Mouse (Mus musculus): Measurements from ENCODE around the gene Gm11034. TPM values are rescaled to one million over a fixed set of nuclear protein-coding genes. Genes with fewer than 3 reads are reported as not detected.
A peak's percentile ranks its signal among the peaks of the same experiment; 100 is the strongest.

The Gm11034 gene
- total RNA-seq, 2 experiments from 2014 or later, result not detected

DNA sequence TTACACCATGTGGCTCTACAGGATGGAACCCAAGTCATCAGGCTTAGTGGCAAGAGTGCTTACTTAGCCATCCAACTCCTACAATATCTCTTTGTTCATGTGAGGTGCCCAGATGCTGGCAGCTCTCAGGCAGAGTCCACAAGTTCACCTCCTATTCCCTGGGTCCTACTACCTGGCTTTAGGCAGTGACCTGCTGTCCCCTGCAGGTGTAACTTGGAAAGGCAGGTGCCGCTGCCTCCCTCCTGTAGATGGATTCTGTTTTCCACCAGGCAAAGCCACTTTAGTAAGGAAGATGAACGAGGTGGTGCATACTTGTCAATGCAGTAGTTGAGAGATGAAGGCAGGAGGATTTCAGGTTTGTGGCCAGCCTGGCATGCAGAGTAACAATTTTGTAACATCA lies 1.6 kb upstream of the Gm11034 start:
- intact Hi-C loops (cut with DNase I), result loop anchor here (5.0 kb wide), 1 partner anchor 33 kb away; no protein-coding TSS in a partner anchor
- no peak for DNase-seq

DNA sequence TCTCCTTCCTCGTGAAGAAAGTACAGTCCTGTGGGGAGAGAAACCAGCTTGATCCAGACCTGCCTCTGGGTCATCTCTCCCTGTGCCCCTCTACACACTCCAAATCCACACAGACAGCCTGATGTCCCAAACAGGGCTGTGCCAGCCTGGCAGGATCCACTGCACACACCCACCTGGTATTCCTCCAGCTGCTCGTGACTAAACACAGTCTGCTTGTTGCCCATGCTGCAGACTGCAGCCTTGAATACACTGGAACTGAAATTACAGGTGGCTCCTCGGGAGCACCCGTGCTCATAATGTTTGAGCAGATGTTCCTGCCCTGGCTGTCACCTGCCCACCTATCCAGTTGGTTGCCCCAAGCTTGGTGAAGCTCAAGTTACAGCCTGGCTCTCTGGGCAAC lies 685 bp downstream of the Gm11034 start, which contains the start of gene Cib3:
TSS of gene Cib3 (minus strand) at position 87 of the 400 bp plus-strand sequence.
- intact Hi-C loops (cut with DNase I), result no loop called here
- DNase-seq, result no peak

DNA sequence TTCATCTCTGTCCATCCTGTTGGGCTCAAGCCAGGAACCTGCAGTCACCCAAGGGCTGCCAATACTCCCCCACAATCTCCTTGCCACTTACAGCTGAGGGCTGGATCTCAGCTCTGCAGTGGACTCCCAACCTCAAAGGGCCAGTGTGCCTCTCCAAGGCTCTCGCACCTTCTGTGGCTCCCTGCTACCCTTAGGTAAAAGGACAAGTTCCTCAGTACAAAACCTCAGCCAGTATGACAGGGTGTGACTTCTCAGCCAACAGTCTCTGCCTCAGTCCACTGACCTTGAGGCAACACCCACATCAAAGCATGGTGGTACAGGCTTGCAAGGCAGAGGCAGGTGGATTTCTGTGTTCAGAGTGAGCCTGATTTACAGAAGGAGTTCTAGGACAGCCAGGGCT lies 1.6 kb downstream of the Gm11034 start:
- no peak for DNase-seq
- intact Hi-C loops (cut with DNase I), result no loop called here

DNA sequence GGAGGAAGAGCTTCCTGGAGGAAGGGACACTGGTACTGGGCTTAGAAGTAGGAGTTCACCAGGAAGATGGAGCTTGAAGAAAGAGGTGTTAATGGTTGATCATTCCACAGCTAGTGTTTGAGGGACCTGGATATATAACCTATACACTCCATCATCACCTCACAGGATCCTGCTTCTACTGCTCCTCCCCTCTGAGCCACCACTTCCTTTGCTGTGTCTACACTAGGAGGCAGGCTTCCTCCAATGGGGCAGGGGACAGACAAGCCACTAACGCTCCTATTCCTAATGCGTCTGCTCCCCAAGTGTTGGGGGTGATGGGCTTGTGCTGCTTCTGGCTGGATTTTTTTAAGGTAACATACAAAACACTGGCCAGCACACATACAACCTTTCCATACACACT lies 2.7 kb downstream of the Gm11034 start:
- intact Hi-C loops (cut with DNase I), result no loop called here
- DNase-seq, result no peak

DNA sequence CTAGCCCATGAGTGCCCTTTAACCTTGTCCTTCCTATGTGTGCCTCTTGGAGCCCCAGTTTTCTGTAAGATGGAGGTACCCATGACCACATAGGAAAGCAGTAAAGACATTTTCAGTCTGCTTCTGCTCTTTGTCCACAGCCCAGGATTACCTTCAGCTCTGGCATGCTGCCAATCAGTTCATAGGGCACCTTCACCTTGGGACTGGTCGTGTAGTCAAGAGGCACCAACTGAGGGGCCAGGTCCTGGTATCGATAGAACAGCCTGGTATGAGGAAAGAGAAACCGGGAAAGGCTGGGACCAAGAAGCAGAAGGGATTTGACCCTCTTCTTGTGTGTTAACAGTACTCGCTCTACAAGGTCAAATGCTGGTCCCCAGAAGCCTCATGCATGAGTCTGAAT lies 3.2 kb downstream of the Gm11034 start:
- intact Hi-C loops (cut with DNase I), result no loop called here
- no peak for DNase-seq

DNA sequence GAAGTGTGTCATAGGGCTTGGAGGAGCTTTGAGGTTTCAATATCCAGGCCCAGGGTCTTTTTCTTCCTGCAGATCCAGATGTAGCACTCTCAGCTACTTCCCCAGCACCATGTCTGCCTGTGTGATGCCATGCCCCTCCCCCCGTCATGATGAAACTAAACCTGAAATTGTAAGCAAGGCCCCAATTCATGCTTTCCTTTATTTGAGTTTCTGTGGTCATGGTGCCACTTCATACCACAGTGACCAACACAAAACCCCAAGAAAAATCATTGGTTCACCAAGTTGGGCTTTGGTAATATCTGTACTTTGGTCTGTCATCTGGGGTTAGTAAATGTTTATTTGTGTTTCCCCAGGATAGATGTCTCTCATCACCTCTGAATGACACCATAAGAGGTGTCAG lies 4.9 kb downstream of the Gm11034 start:
- no peak for DNase-seq
- intact Hi-C loops (cut with DNase I), result no loop called here

DNA sequence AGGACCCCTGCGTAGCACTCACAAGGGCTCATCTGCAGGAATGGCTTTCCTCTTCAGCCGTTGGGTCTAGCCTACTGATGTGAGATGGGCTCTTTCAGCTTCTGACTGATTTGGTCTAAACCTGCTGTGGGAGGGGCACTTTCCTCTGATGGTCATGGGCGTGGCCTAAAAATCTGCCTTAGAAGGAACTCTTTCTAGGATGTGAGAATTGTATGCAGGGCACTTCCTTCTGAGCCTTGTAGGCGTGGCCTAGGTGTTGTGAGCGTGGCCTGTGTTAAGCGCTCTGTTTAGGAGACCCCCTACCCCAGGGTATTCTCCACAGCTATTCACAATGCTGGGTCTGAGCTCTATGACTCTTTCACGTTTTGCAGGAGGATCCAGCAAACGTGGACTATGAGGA lies 15.4 kb downstream of the Gm11034 start:
- intact Hi-C loops (cut with DNase I), result no loop called here
- DNase-seq, result no peak

DNA sequence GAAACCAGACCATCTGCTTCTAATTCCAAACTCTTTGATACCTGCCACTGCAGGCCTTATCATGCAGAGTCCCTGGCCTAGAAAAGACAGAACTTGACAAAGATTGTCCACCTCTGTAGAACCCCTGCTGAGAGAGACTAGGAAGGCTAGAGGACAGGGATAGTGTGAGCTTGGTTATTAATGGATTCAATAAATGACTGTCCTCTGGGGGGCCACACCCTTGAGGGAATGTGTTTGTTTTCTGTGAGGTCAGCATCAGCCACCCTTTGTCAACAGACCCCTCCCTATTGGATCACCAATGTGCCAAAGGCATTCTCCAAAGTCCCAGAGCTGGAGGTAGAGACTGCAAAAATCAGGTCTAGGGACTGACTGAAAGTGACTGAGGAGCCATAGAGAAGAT lies 21.4 kb downstream of the Gm11034 start:
- intact Hi-C loops (cut with DNase I), result no loop called here
- DNase-seq, result no peak

DNA sequence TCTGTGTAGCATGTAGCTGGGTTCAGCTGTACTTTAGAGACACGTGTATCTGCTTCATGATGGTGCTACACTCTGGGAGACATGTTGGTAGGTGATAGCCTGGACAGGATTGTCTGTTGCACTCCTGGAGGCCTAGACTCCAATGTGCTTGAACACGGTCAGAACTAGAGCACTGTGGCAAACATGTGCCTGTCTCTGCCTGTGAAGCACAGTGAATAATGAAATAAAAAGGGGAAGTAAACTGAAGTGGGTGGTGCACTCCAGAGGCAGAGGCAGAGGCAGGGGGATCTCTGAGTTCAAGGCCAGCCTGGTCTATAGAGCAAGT lies 23.3 kb downstream of the Gm11034 start:
- intact Hi-C loops (cut with DNase I), result no loop called here
- no peak for DNase-seq

DNA sequence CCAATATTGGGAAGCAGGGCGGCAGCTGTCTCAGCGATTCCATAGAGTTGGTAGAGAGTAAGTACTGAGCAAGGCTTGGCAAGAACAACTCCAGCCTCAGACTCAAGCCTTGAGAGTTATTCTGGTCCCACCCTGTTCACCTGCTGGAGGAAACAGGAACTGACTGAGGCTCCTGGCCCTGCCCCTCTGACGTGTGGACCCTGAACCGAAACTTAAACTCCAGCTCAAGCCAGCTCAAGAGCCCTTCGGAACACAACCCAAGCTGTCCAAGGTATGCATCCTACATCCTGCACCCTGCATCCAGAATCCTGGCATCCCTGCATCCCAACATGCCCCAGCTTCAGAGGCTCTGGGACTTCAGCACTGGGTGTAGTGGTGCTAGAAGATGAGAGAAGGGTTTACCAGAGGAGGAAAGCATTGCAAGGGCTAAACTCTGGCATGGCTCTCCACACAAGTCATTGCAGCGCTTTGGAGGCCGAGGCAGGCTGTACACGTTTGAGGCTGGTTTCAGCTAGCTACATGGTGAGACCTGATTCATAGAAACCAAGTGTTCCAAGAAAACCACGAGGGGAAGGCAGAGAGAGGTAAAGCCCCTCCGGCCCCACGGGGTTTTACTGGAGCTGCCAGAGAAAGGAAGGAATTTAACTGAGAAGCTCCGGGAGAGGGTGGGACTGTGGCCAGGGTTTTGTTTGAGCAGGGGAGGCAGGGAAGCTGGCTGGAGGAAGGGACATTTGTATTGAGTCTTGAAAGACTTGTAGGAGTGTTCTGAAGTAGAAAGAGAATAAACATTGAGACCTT lies 23.8 kb downstream of the Gm11034 start, which contains the start of gene Hsh2d:
TSS of gene Hsh2d (plus strand) at position 222 of the 798 bp plus-strand sequence.
- intact Hi-C loops (cut with DNase I), result no loop called here

DNA sequence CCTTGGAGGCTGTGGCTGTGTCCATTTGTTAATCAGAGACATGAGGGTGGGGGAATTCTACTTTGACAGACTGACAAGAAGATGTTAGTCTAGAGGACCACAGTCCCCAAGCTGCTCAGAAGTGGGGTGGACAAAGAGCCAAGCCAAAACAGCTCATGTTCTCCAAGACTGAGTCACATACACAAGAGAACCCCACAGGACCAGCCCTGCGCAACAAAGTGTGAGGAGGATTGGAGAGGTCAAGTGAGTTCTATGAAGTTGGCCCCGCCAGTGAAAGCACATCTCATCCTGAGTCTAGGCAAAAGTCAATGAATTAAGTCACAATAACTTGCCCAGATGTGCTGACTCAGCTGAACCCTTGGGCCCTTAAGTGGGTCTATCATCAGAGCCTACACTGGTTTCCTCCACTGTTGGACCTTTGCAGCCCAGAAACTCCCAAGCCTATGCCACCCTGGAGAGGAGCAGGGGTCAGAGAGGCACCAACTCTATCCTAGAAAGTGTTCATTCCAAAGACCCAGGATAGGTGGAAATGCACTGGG lies 25.6 kb downstream of the Gm11034 start:
- intact Hi-C loops (cut with DNase I), result no loop called here
- DNase-seq, result no peak

More for the DNA sequence above, 23.8 kb downstream of the Gm11034 start, which contains the start of gene Hsh2d:
- no peak for DNase-seq

DNA sequence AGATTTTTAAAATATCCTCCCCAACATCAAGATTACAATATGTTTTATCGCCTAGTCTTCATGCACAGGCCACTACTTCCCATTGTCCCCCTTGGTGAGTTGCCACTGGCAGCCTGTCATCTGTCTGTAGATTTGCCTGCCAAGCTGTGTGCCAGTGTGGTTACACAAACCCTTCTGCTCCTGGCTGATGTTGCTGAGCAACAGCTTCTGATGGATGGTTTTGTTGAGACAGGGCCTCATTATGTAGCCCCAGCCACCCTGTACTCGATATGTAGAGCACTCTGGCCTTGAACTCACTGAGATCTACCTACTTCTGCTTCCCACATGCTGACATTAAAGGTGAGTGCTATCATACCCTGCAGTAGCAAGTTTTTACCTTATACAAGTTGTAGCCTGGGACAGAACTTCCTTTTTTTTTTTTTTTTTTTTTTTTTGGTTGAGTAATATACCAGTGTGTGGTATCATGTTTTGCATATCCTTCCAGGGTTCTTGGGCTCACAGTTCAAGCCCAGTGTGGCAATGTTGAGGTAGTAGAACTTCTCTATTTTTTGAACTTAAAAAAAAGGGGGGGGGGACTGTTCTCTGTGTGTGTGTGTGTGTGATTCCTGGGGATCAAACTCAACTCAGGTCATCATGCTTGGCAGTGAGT lies 29.8 kb downstream of the Gm11034 start:
- DNase-seq, result no peak
- intact Hi-C loops (cut with DNase I), result loop anchor here (5.0 kb wide), 1 partner anchor 34 kb away; the partner anchor contains the start of gene Fam32a

DNA sequence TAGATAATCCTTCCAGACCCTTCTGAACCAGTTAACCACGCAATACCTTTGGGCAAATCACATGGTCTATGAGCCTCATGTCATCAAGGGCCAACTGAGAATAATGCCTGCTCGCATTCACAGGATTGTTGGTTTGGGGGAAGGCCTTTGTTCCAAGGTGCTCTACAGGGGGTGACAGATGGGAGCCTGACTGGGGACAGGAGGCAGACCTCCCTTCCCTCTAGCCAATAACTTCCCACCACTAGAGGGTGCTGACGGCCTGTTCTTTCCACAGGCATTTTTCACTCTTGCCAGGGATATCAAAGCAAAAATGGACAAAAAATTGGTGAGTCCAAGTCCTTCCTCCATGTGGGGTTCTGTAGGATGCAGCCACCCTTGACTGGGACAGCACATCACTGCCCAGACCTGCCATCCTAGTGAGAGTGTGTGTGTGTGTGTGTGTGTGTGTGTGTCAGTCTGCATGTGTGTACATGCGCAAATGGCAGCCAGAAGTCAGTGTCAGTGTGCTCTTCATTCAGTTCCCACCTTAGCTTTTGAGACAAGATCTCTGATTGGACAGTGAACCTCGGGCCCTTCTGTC lies 36.0 kb downstream of the Gm11034 start:
- DNase-seq, result peak; percentile 46 to 59
- intact Hi-C loops (cut with DNase I), result loop anchor here (5.0 kb wide), 1 partner anchor 190 kb away; no protein-coding TSS in a partner anchor

DNA sequence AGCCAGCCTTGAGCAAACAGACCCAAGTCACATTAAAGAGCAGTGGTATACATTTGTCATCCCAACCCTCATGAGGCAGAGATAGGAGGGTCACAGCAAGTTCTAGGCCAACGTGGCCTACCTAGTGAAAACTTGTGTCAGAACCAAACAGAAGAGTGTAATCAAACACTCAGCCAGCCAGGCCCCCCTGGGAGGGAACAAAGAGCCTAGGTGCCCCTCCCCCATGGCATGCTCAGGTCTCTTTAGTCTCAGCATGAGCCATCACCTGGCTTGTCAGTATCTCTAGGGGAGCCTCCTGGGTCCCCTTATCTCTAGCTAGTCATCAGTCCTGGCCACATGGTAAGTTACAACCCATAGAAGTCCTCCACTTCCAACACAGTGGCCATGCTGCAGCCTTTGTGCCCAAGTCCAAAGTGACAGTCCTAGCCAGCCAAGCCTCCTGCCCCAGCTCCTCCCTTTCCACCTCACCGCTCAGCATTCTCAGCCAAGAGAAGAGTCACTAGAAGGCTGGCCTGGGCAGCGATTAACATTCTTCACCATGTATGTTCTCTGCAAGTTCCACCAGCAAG lies 43.7 kb downstream of the Gm11034 start:
- intact Hi-C loops (cut with DNase I), result no loop called here
- DNase-seq, result no peak

DNA sequence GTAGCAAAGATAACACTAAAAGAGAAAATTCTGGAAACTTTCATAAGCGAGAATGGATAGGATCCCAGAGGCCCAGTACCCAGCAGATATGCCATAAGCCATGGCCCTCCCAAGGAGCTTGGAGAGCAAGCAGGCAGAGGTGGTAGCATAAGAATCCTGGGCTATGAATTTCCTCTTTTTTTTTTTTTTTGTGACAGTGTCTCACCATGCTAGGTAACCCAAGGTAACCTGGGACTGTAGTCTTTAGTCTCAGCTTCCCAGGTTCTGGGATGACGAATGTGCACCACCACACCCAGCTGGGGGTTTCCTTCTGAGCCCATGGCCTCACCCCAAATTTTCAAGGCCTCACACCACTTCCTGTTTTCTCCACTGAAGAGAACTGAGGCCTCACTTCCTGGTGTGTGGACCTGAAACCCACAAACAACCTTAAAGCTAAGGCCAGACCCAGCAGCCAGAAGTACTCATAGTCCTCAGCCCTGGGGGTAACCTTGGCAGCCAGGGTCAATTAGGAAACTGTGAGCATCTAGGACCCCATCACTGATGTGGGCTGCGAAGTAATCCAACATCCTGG lies 44.3 kb downstream of the Gm11034 start:
- intact Hi-C loops (cut with DNase I), result no loop called here
- no peak for DNase-seq

Other genes with a start within 250 kb of the Gm11034 start
- under 1 TPM in 1 of 2 experiments, not detected in 1; 0.37 TPM for gene Cyp4f18, start 204.0 kb downstream of the Gm11034 start, total RNA-seq (2021)
- gene Olfr372, start 172.4 kb downstream of the Gm11034 start, total RNA-seq (2021), result not detected
- not detected for gene Olfr373, start 130.5 kb downstream of the Gm11034 start, total RNA-seq (2021)
- not detected for gene Olfr374, start 106.6 kb downstream of the Gm11034 start, total RNA-seq (2021)
- 10 to 100 TPM; 28.1 to 35.5 TPM for gene Tpm4, start 78.7 kb downstream of the Gm11034 start, total RNA-seq (2021)
- gene Rab8a, start 52.4 kb downstream of the Gm11034 start, total RNA-seq (2021), result 10 to 100 TPM in 1 of 2 experiments, 1 to 10 TPM in 1; 6.0 to 10.0 TPM
- not detected for gene Hsh2d, start 24.0 kb downstream of the Gm11034 start, total RNA-seq (2021)
- gene Cib3, start 799 bp downstream of the Gm11034 start, total RNA-seq (2021), result not detected
- 1 to 10 TPM; 8.3 to 8.6 TPM for gene Fam32a, start 6.1 kb upstream of the Gm11034 start, total RNA-seq (2021)
- 10 to 100 TPM; 21.4 to 22.4 TPM for gene Ap1m1, start 26.4 kb upstream of the Gm11034 start, total RNA-seq (2021)
- gene Gm10282, start 91.6 kb upstream of the Gm11034 start, total RNA-seq (2021), result 1 to 10 TPM; 2.0 to 3.0 TPM
- 10 to 100 TPM in 1 of 2 experiments, 1 to 10 TPM in 1; 9.3 to 26.4 TPM for gene Klf2, start 105.4 kb upstream of the Gm11034 start, total RNA-seq (2021)
- gene Eps15l1, start 207.8 kb upstream of the Gm11034 start, total RNA-seq (2021), result 10 to 100 TPM; 23.2 to 24.6 TPM
- gene Calr3, start 230.2 kb upstream of the Gm11034 start, total RNA-seq (2021), result 1 to 10 TPM; 2.9 to 3.3 TPM
- gene 1700030K09Rik, start 230.2 kb upstream of the Gm11034 start, total RNA-seq (2021), result 1 to 10 TPM; 2.7 to 3.4 TPM

Data from gastrocnemius, postnatal 36 days (tissue).